ENCODE assay signal across 9 mouse cellular contexts in genomic region chr8:124950069-124950456, GRCm38 (mm10). TPM values are rescaled to one million over a fixed set of nuclear protein-coding genes. Genes with fewer than 3 reads are reported as not detected.
A peak's percentile ranks its signal among the peaks of the same experiment; 100 is the strongest.
DNase-seq lines count a peak whose midpoint lies in the region; ATAC-seq and TF ChIP-seq lines count a peak whose summit lies in the region.
"Had no signal": no experiment of that assay in that cellular context is flagged by ENCODE, and none has a peak within 500 bp of the region (broad histone marks: within the 10 kb centered on the region; RNA-seq: fewer than 3 reads in every experiment).

No protein-coding gene starts in this region.

- TF ChIP-seq EP300 in ES-Bruce4 (IDR thresholded peaks at IDR 0.05; ENCODE audit: insufficient read depth, low read depth, low read length) = no peak

- H3K36me3 ChIP-seq in heart, embryonic 10.5 days = 0 out of 2 replicates have a peak, but pooled peaks cover 2% of the 10 kb centered on the region
- H3K36me3 ChIP-seq in ES-Bruce4 (ENCODE audit: control insufficient read depth, insufficient read depth, low read length, poor library complexity, severe bottlenecking) = no peaks in the 10 kb centered on the region
- no peaks in the 10 kb centered on the region for H3K36me3 ChIP-seq in forebrain, embryonic 15.5 days

- no peaks in the 10 kb centered on the region for H3K27me3 ChIP-seq in heart, embryonic 10.5 days (ENCODE audit: insufficient read depth, poor library complexity, severe bottlenecking)
- no peaks in the 10 kb centered on the region for H3K27me3 ChIP-seq in ES-Bruce4 (ENCODE audit: control insufficient read depth, insufficient read depth, low read length, poor library complexity, severe bottlenecking)
- H3K27me3 ChIP-seq in forebrain, embryonic 15.5 days = no peaks in the 10 kb centered on the region
- H3K27me3 ChIP-seq: Patski had no signal

- H3K9ac ChIP-seq in ES-Bruce4 (ENCODE audit: low read depth, poor library complexity, severe bottlenecking) = peak overlapping the region; percentile 99
- H3K9ac ChIP-seq in forebrain, embryonic 15.5 days (replicated peaks) = peak overlapping the region; percentile 82

- no peaks in the 10 kb centered on the region for H3K9me3 ChIP-seq in heart, embryonic 10.5 days
- H3K9me3 ChIP-seq in ES-Bruce4 (replicated peaks; ENCODE audit: control insufficient read depth, insufficient read depth, low read length, poor library complexity, severe bottlenecking) = no peaks in the 10 kb centered on the region
- no peaks in the 10 kb centered on the region for H3K9me3 ChIP-seq in forebrain, embryonic 15.5 days

- no peak for TF ChIP-seq CTCF in ES-Bruce4 (IDR thresholded peaks at IDR 0.05; ENCODE audit: low read depth, low read length)

- peak; percentile 7; the same call in 1 of the 2 replicates for ATAC-seq in forebrain, embryonic 15.5 days (replicated peaks)

- intact Hi-C loops in heart, postnatal 14 days (cut with DNase I) = loop anchor here (2.0 kb wide), 1 partner anchor 63 kb away; the partner anchor contains the start of gene Tsnax

- H3K27ac ChIP-seq in heart, embryonic 10.5 days = peak overlapping the region; percentile 98
- H3K27ac ChIP-seq in ES-Bruce4 (ENCODE audit: insufficient read depth, low read length) = no peak overlapping the region; the same call in 1 of the 2 replicates
- peak overlapping the region; percentile 96 for H3K27ac ChIP-seq in forebrain, embryonic 15.5 days (replicated peaks)

- no peak for TF ChIP-seq POLR2A in ES-Bruce4 (IDR thresholded peaks at IDR 0.05; ENCODE audit: insufficient read depth, low read length)

- H3K4me1 ChIP-seq in heart, embryonic 10.5 days = peaks cover 35% of the 10 kb centered on the region
- H3K4me1 ChIP-seq in ES-Bruce4 (ENCODE audit: control insufficient read depth, insufficient read depth, low read length) = peaks cover 3% of the 10 kb centered on the region
- peaks cover 40% of the 10 kb centered on the region for H3K4me1 ChIP-seq in forebrain, embryonic 15.5 days

- H3K4me2 ChIP-seq in forebrain, embryonic 15.5 days (replicated peaks) = peak overlapping the region; percentile 49

- WGBS in heart, embryonic 10.5 days = 44% methylated on average over 10 of the region's 10 CpGs
- 16% methylated on average over 10 of the region's 10 CpGs for WGBS in forebrain, embryonic 15.5 days

- peak overlapping the region; percentile 96 for H3K4me3 ChIP-seq in heart, embryonic 10.5 days
- H3K4me3 ChIP-seq in ES-Bruce4 (ENCODE audit: low read depth, low read length) = peak overlapping the region; percentile 97
- H3K4me3 ChIP-seq in forebrain, embryonic 15.5 days = peak overlapping the region; percentile 90

- peak; percentile 73 for DNase-seq in heart, embryonic 10.5 days (ENCODE audit: low spot score)
- no peak for DNase-seq in heart, postnatal 14 days
- peak; percentile 25 for DNase-seq in lung, postnatal 10 days
- no peak for DNase-seq in urinary bladder, postnatal 4 days (ENCODE audit: low spot score in 2 of 2)
- DNase-seq in frontal cortex, postnatal 14 days (ENCODE audit: low spot score in 2 of 2) = no peak
- DNase-seq in adrenal gland, adult 18-20 months (ENCODE audit: low spot score in 2 of 2) = no peak

RNA-seq across cellular contexts. Expression of gene Egln1, which starts 0.9 kb away (rescaled TPM):
- polyA plus RNA-seq in heart, embryonic 10.5 days (2016; fragmentation: Nextera tagmentation; extraction: Ambion mirVana) = 13.2 and 17.0 TPM in 2 replicates
- 100 to 1,000 TPM; 178 to 190 TPM for total RNA-seq in heart, postnatal 14 days (2021)
- polyA plus RNA-seq in ES-Bruce4 (2011; ENCODE audit: insufficient read depth, insufficient read length, low read depth, missing spikeins) = 19.9 and 20.3 TPM in 2 replicates
- 20.0 and 20.9 TPM in 2 replicates for polyA plus RNA-seq in forebrain, embryonic 15.5 days (2015; fragmentation: Nextera tagmentation; extraction: Ambion mirVana)
- total RNA-seq in adrenal gland, adult 18-20 months (2021) = 10 to 100 TPM; 70.9 to 90.0 TPM

RNA-seq across cellular contexts. Expression of gene Sprtn, which starts 52.4 kb away (rescaled TPM):
- 9.5 and 9.7 TPM in 2 replicates for polyA plus RNA-seq in heart, embryonic 10.5 days (2016; fragmentation: Nextera tagmentation; extraction: Ambion mirVana)
- 10 to 100 TPM; 14.2 to 15.1 TPM for total RNA-seq in heart, postnatal 14 days (2021)
- 14.3 and 16.0 TPM in 2 replicates for polyA plus RNA-seq in ES-Bruce4 (2011; ENCODE audit: insufficient read depth, insufficient read length, low read depth, missing spikeins)
- 11.9 and 12.0 TPM in 2 replicates for polyA plus RNA-seq in forebrain, embryonic 15.5 days (2015; fragmentation: Nextera tagmentation; extraction: Ambion mirVana)
- total RNA-seq in adrenal gland, adult 18-20 months (2021) = 10 to 100 TPM; 18.9 to 19.3 TPM

RNA-seq across cellular contexts. Expression of gene Exoc8, which starts 52.6 kb away (rescaled TPM):
- polyA plus RNA-seq in heart, embryonic 10.5 days (2016; fragmentation: Nextera tagmentation; extraction: Ambion mirVana) = 7.8 and 8.0 TPM in 2 replicates
- total RNA-seq in heart, postnatal 14 days (2021) = 10 to 100 TPM; 19.7 to 20.2 TPM
- polyA plus RNA-seq in ES-Bruce4 (2011; ENCODE audit: insufficient read depth, insufficient read length, low read depth, missing spikeins) = 10.1 and 10.9 TPM in 2 replicates
- 14.4 and 15.5 TPM in 2 replicates for polyA plus RNA-seq in forebrain, embryonic 15.5 days (2015; fragmentation: Nextera tagmentation; extraction: Ambion mirVana)
- total RNA-seq in adrenal gland, adult 18-20 months (2021) = 10 to 100 TPM; 23.1 to 25.2 TPM

Comparison
In these comparisons a context has a peak if more than half of its experiments do, and no peak if none do; other contexts are left out.
1. DNase-seq: peak in heart, embryonic 10.5 days (single experiment) and lung, postnatal 10 days (single experiment); none in heart, postnatal 14 days (0 of 2), urinary bladder, postnatal 4 days (0 of 2), frontal cortex, postnatal 14 days (0 of 2) and adrenal gland, adult 18-20 months (0 of 2).
2. Peak in every context shown above with its lines, with median percentiles within 50 percentile points of each other: H3K4me3 ChIP-seq.